Mouse (Mus musculus) CH12.LX (cell line): ENCODE data around the gene Mfsd4b1.

ENCODE experiments used
- CTCF ChIP-seq, 2 experiments: IDR thresholded peaks in 1 of 2; conservative IDR thresholded peaks in 1 of 2; 2 replicates each; pipeline ENCODE4 v1.5.1; 2011 to 2012; ENCODE audit warnings: low read depth in 2 of 2, low read length in 2 of 2, improper control_type of control experiment in 1 of 2, inconsistent platforms in 1 of 2, mild to moderate bottlenecking in 1 of 2, moderate library complexity in 1 of 2
- HCFC1 ChIP-seq: IDR thresholded peaks from 2 replicates; pipeline ENCODE4 v1.6.1; 2012; ENCODE audit warnings: low read depth, mild to moderate bottlenecking, inconsistent platforms, low read length, improper control_type of control experiment
- MEF2A ChIP-seq: IDR thresholded peaks from 2 replicates; pipeline ENCODE4 v1.6.1; 2014; ENCODE audit warnings: low read depth, mild to moderate bottlenecking, inconsistent platforms, low read length, improper control_type of control experiment, borderline replicate concordance

DNA sequence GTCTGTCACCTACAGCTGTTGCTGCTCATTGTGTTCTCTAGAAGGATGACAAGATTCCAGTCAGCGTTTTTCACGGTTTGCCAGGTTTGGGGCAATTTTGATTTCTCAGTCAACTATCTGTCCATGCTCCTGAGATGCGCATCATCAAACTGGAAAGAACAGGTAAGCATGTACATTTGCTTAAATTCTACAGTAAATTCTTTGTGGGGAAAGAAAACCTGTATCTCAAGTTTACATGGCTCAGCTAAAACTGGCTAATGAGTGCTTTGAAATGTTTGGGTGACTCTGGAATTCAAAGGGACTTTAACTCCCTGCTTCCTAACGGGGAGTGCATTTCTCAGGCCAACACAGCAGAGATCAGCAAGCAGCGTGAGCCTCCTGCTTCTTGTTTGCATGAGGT lies 36.9 kb upstream of the Mfsd4b1 start:
- TF ChIP-seq CTCF (conservative IDR thresholded peaks at IDR 0.05 in 1 of 2, IDR thresholded peaks at IDR 0.05 in 1 of 2; ENCODE audit: low read depth in 2 of 2, low read length in 2 of 2) (no peak), HCFC1 (no peak), MEF2A (no peak)
